ENCODE assay signal across 12 mouse cellular contexts in the genomic region with DNA sequence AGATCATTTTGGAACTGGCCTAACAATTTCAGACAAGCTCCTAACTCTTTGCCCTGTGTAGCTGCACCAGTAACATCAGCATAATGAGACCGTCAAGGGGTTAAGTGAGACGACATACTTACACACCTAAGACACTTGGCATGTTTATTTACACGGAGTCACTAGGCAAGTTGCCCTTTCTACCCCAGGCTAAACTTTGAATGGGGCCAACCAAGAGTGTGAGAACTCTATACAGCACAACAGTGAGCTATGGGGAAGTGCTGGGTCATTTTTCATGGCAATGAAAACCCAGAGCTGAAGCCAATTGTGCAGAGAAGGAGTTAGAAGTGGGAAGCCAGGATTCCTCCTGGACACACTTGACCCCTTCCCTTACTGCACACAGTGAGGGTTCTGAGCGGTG.
DNase-seq lines count a peak whose midpoint lies in the region; ATAC-seq and TF ChIP-seq lines count a peak whose summit lies in the region.
"Had no signal": no experiment of that assay in that cellular context is flagged by ENCODE, and none has a peak within 500 bp of the region (broad histone marks: within the 10 kb centered on the region; RNA-seq: fewer than 3 reads in every experiment).

No protein-coding gene starts in this region.

- TF ChIP-seq POLR2A in limb, embryonic 14.5 days (IDR thresholded peaks at IDR 0.05; ENCODE audit: borderline replicate concordance, extremely low read depth, insufficient read depth, insufficient read length) = no peak

- no peaks in the 10 kb centered on the region for H3K36me3 ChIP-seq in hindbrain, embryonic 16.5 days (ENCODE audit: control insufficient read depth, insufficient read depth, low read length)
- no peaks in the 10 kb centered on the region for H3K36me3 ChIP-seq in hindbrain, embryonic 12.5 days
- no peaks in the 10 kb centered on the region for H3K36me3 ChIP-seq in embryonic facial prominence, embryonic 12.5 days
- no peaks in the 10 kb centered on the region for H3K36me3 ChIP-seq in limb, embryonic 14.5 days (ENCODE audit: control insufficient read depth, insufficient read depth, low read length)
- H3K36me3 ChIP-seq: hindbrain, embryonic 15.5 days had no signal

- no peaks in the 10 kb centered on the region for H3K9me3 ChIP-seq in hindbrain, embryonic 16.5 days (ENCODE audit: control insufficient read depth, low read length)
- no peaks in the 10 kb centered on the region for H3K9me3 ChIP-seq in hindbrain, embryonic 12.5 days (replicated peaks)
- H3K9me3 ChIP-seq in embryonic facial prominence, embryonic 12.5 days = no peaks in the 10 kb centered on the region
- no peaks in the 10 kb centered on the region for H3K9me3 ChIP-seq in limb, embryonic 14.5 days (ENCODE audit: control insufficient read depth, low read length)
- H3K9me3 ChIP-seq: hindbrain, embryonic 15.5 days had no signal

- no peak overlapping the region for H3K4me2 ChIP-seq in hindbrain, embryonic 16.5 days (ENCODE audit: low read length)
- no peak overlapping the region for H3K4me2 ChIP-seq in hindbrain, embryonic 12.5 days (replicated peaks)
- H3K4me2 ChIP-seq in embryonic facial prominence, embryonic 12.5 days (replicated peaks) = no peak overlapping the region
- H3K4me2 ChIP-seq in limb, embryonic 14.5 days (replicated peaks; ENCODE audit: low read depth, low read length, severe bottlenecking) = no peak overlapping the region
- H3K4me2 ChIP-seq: hindbrain, embryonic 15.5 days had no signal

- no peak overlapping the region for H3K27ac ChIP-seq in hindbrain, embryonic 16.5 days (ENCODE audit: low read depth, low read length)
- H3K27ac ChIP-seq in hindbrain, embryonic 12.5 days = no peak overlapping the region
- peak overlapping the region; percentile 81 for H3K27ac ChIP-seq in embryonic facial prominence, embryonic 12.5 days
- H3K27ac ChIP-seq in limb, embryonic 14.5 days (replicated peaks; ENCODE audit: low read depth, low read length) = peak overlapping the region; percentile 15; the same call in 1 of the 2 replicates
- H3K27ac ChIP-seq: hindbrain, embryonic 15.5 days had no signal

- H3K4me3 ChIP-seq in hindbrain, embryonic 16.5 days (ENCODE audit: low read length) = no peak overlapping the region
- H3K4me3 ChIP-seq in hindbrain, embryonic 12.5 days = no peak overlapping the region
- no peak overlapping the region for H3K4me3 ChIP-seq in embryonic facial prominence, embryonic 12.5 days
- H3K4me3 ChIP-seq in limb, embryonic 14.5 days (replicated peaks; ENCODE audit: low read length) = no peak overlapping the region
- H3K4me3 ChIP-seq: hindbrain, embryonic 15.5 days had no signal

- 0 out of 2 replicates have a peak, but pooled peaks have one; percentile 40 for ATAC-seq in hindbrain, embryonic 16.5 days
- no peak for ATAC-seq in hindbrain, embryonic 12.5 days (ENCODE audit: low FRiP score)
- ATAC-seq in embryonic facial prominence, embryonic 12.5 days (ENCODE audit: insufficient number of reproducible peaks, insufficient read depth, low FRiP score, low TSS enrichment) = peak; percentile 31; the same call in 1 of the 2 replicates
- ATAC-seq in limb, embryonic 14.5 days (ENCODE audit: low FRiP score, low read depth) = peak; percentile 31; the same call in 1 of the 2 replicates
- ATAC-seq: activated CD4-positive, CD25-positive, alpha-beta regulatory T cell, adult 4 months had no signal

- H3K27me3 ChIP-seq in hindbrain, embryonic 16.5 days (replicated peaks; ENCODE audit: control insufficient read depth, insufficient read depth, low read length) = no peaks in the 10 kb centered on the region
- H3K27me3 ChIP-seq in hindbrain, embryonic 12.5 days = no peaks in the 10 kb centered on the region
- H3K27me3 ChIP-seq in embryonic facial prominence, embryonic 12.5 days = no peaks in the 10 kb centered on the region; the same call in 1 of the 2 replicates
- no peaks in the 10 kb centered on the region for H3K27me3 ChIP-seq in limb, embryonic 14.5 days (ENCODE audit: control insufficient read depth, insufficient read depth, low read length)
- H3K27me3 ChIP-seq: hindbrain, embryonic 15.5 days had no signal

- no peaks in the 10 kb centered on the region for H3K4me1 ChIP-seq in hindbrain, embryonic 16.5 days (ENCODE audit: control insufficient read depth, insufficient read depth, low read depth, low read length)
- H3K4me1 ChIP-seq in hindbrain, embryonic 12.5 days = peaks cover 4% of the 10 kb centered on the region; the same call in 1 of the 2 replicates
- peaks cover 19% of the 10 kb centered on the region for H3K4me1 ChIP-seq in embryonic facial prominence, embryonic 12.5 days
- H3K4me1 ChIP-seq in limb, embryonic 14.5 days (ENCODE audit: control insufficient read depth, insufficient read depth, low read length) = peaks cover 13% of the 10 kb centered on the region; the same call in 1 of the 2 replicates
- H3K4me1 ChIP-seq: hindbrain, embryonic 15.5 days had no signal

- 64% methylated on average over 4 of the region's 4 CpGs for WGBS in hindbrain, embryonic 16.5 days
- WGBS in hindbrain, embryonic 12.5 days = 65% methylated on average over 4 of the region's 4 CpGs
- 55% methylated on average over 4 of the region's 4 CpGs for WGBS in embryonic facial prominence, embryonic 12.5 days
- WGBS in limb, embryonic 14.5 days = 55% methylated on average over 4 of the region's 4 CpGs

- H3K9ac ChIP-seq in hindbrain, embryonic 16.5 days (ENCODE audit: low read depth, low read length) = no peak overlapping the region
- H3K9ac ChIP-seq in hindbrain, embryonic 12.5 days = no peak overlapping the region
- no peak overlapping the region for H3K9ac ChIP-seq in embryonic facial prominence, embryonic 12.5 days
- H3K9ac ChIP-seq in limb, embryonic 14.5 days (ENCODE audit: low read depth, low read length, severe bottlenecking) = no peak overlapping the region
- H3K9ac ChIP-seq: hindbrain, embryonic 15.5 days had no signal

- DNase-seq in adipocyte (ENCODE audit: low spot score) = peak; percentile 24
- peak; percentile 32 for DNase-seq in limb, embryonic 14.5 days (ENCODE audit: low spot score)
- DNase-seq in liver = no peak
- DNase-seq in testis, postnatal 14 days (ENCODE audit: low spot score) = no peak
- DNase-seq: gastrocnemius, postnatal 36 days; kidney, postnatal 10 days; thymus, adult 18-20 months had no signal

Comparison
In these comparisons a context has a peak if more than half of its experiments do, and no peak if none do; other contexts are left out.
1. H3K27ac ChIP-seq: peak in embryonic facial prominence, embryonic 12.5 days (single experiment) and limb, embryonic 14.5 days (single experiment); none in hindbrain, embryonic 16.5 days (single experiment) and hindbrain, embryonic 12.5 days (single experiment).
2. DNase-seq: peak in adipocyte (single experiment) and limb, embryonic 14.5 days (single experiment); none in liver (single experiment) and testis, postnatal 14 days (single experiment).